Mouse (Mus musculus) kidney, adult 10 weeks (tissue): ENCODE results near the gene Gm49394. TPM values are rescaled to one million over a fixed set of nuclear protein-coding genes. Genes with fewer than 3 reads are reported as not detected.

ENCODE experiments used
- polyA plus RNA-seq: library from polyadenylated mRNA; stranded (reverse); fragments of 350-450 nt; fragmentation: Illumina TruSeq; extraction: RNeasy Lipid Tissue Mini Kit (QIAGEN cat#74804); gene quantifications from one replicate; pipeline ENCODE4 v1.2.3, GENCODE M21; 2014; ENCODE audit warnings: low read depth, low replicate concordance

Gene Gm49394
- polyA plus RNA-seq = not detected

DNA sequence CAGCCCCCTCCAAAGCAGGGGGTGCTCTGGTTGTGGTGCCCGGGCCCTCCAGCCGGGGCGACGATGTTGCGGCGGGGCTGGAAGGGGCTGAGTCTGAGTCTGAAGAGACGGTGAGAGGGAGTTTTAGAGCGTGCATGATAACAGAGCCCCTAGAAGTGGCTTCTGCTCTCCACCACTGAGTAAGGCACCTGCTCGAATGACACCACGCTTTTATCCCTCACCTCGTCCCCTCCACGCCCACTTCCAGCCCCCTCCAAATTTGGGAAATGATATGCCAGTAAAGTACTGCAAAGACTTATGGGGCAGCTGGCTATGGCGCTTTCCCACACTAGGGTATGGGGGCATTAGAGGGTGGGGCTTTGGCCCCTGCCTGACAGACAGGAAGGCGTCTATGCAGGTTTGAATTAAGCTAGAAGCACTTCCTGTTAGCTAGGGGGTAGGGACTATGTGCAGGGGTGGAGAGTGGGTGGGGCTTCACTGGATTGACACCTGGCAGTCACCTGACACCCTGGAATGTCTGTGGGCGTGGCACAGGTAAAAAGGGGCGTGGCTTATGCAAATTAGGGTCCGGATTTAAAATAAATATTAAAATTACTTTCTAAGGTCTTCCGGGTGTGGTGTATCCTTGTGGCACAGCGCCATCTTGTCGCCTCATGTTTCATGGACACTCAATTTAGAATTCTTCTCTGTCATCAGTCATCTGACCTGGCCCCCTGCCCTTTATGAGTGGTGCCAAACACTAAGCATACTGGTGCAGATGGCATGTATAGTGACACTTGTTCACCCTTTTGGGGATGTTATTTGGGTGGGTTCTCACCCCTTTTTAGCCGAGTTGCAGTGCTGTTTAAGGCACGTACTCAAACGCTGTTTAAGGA lies at the start of gene Gm49394:
Gene Gm49394 (minus strand): TSS at position 192 of the 875 bp plus-strand sequence.

DNA sequence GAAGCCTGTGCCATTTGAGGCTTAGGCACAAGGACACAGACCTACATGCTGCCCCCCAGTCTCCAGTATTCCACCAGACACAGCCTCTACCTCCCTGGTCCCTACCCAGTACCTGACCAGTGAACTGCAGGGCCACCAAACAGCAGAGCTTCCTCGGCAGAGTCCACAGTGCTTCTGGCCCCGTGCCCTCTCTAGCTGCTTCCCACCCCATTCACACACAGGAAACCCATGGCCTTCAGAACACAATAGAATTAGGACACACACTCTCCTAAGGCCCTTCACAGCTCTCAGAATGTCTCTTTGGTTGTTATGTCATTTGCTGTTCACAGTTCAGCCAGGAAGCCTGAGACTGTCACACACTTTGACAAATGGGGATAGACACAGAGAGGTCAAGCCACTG lies 3.1 kb downstream of the Gm49394 start, which contains the start of gene Igf2:
Gene Igf2 (minus strand): TSS at position 158 of the 400 bp plus-strand sequence.

Other genes starting within 250 kb of the Gm49394 start
- not detected for gene Syt8, start 235.1 kb downstream of the Gm49394 start, polyA plus RNA-seq
- not detected for gene Tnni2, start 228.1 kb downstream of the Gm49394 start, polyA plus RNA-seq
- 1.6 TPM for gene Lsp1, start 209.1 kb downstream of the Gm49394 start, polyA plus RNA-seq
- not detected for gene Tnnt3, start 171.1 kb downstream of the Gm49394 start, polyA plus RNA-seq
- 1.1 TPM for gene Mrpl23, start 137.3 kb downstream of the Gm49394 start, polyA plus RNA-seq
- 42.0 TPM for gene Igf2, start 3.1 kb downstream of the Gm49394 start, polyA plus RNA-seq
- not detected for gene Ins2, start 73.4 kb upstream of the Gm49394 start, polyA plus RNA-seq